Mouse (Mus musculus) cerebellum, postnatal 14 days (tissue): Measurements from ENCODE around the gene F9.
"Not testable (repeated sequence)": the region's sequence is repeated elsewhere in the genome, so short reads cannot be mapped to it uniquely, and the experiment has no call there.

Experiments
- DNase-seq, 2 experiments: peaks; one replicate each; pipeline ENCODE4 v3.0.0; 2021; ENCODE audit warnings: mixed read lengths in 2 of 2

Gene F9

GRCm38 (mm10) chrX:59999221-60000083 is at the start of gene F9:
F9 (plus strand) TSS chrX:59999464.
- no peak for DNase-seq

- DNase-seq, result not testable (repeated sequence)
Measured at GRCm38 (mm10) chrX:59969767-59970166, 29.5 kb upstream of the F9 start.

- no peak for DNase-seq
Measured at GRCm38 (mm10) chrX:60000084-60000443, 800 bp downstream of the F9 start.

- no peak for DNase-seq
Measured at GRCm38 (mm10) chrX:60001461-60001860, 2.2 kb downstream of the F9 start.

DNA sequence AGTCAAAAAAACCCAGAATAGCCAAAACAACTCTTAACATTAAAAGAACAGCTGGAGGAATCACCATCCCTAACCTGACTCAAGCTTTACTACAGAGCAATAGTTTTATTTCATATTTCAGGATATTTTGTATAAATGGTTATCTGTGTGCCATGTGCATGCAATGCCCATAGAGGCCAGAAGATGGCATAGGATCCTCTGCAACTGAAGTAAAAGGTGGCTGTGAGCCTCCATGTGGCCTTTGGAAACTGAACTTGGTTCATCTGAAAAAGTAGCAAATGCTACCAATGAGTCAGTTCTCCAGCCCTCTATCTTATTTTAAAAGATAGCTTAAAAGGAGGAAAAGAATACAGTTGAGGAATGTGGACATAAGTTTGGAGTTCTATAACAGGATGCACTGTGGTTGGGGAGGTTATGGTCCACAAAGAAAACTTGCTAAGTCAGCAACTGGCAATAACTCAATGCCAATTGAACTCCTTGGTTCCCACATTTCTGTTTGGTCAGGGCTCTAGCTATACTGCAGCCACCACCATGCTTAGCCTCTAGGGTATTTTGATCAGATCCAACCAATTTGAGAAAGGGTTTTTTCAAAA is 13.9 kb downstream of the F9 start:
- peak; percentile 48 to 62 for DNase-seq

DNA sequence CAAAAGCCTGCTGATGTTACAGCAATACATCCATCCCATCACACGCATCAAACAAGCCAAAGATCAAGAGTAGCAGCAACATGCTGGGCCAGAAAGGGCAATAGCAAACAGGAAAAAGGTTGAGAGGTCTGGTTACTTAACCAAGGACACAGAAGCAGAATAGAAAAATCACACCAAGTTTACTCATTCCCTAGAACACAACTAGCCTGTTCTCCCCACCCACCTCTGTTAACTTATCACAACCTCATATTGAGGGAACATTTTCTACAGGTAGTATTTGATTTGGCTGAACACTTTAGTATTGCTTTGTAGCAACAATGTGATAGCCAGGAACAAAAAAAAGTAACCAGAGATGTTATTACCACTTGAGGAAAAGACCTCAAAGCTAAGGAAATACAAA is 15.3 kb downstream of the F9 start:
- no peak for DNase-seq

- no peak for DNase-seq
Measured at GRCm38 (mm10) chrX:60021007-60021406, 21.7 kb downstream of the F9 start.

GRCm38 (mm10) chrX:60021595-60021994 is 22.3 kb downstream of the F9 start:
- no peak for DNase-seq

DNA sequence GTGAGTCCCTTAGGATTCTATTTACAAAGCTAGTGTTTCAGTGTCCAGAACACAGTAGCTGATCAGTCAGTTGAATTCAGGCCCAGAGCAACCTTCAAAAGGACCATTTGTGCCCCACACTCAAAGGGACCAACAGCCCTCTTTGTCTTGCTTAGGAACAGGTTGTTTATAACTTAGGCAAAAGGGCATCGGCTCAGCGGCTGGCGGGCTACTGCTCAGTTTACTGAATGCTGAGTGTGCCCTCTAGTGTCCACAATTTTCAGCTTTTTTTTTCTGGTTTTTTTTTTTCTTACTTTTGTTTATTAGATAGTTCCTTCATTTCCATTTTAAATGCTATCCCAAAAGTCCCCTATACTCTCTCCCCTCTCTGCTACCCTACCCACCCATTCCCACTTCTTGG is 27.4 kb downstream of the F9 start:
- DNase-seq, result peak; percentile 53 to 58

GRCm38 (mm10) chrX:60054745-60055144 is 55.5 kb downstream of the F9 start:
- DNase-seq, result no peak

GRCm38 (mm10) chrX:60055185-60055584 is 55.9 kb downstream of the F9 start:
- no peak for DNase-seq

DNA sequence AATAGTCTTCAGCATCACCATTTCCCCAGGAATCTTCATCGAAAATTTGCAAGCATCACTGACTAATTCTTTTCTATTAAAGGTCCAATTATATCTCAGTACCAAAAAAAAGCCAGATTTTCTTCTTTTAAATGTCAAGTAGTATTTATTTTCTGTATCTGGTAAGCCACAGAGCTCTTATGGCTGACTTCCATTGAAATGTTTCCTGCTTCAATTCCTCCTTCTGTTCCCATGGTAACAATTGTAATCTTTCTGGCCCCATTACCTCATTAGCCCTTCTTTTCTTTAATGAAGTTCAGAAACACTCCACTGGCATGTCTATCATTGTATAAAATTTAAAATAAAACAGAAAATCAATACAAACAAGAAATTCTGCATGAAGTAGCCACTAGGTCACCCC is 76.1 kb downstream of the F9 start:
- DNase-seq, result no peak
